Mouse (Mus musculus) spleen, embryonic (tissue): ENCODE data around the gene Hcn3.

Experiments
- CTCF ChIA-PET: fragments of 350-600 bp; sonication (Branson Sonifier 250); formaldehyde crosslinking; loops from one replicate; lab custom pipeline; 2022; lab: Charles Lee

The Hcn3 gene

DNA sequence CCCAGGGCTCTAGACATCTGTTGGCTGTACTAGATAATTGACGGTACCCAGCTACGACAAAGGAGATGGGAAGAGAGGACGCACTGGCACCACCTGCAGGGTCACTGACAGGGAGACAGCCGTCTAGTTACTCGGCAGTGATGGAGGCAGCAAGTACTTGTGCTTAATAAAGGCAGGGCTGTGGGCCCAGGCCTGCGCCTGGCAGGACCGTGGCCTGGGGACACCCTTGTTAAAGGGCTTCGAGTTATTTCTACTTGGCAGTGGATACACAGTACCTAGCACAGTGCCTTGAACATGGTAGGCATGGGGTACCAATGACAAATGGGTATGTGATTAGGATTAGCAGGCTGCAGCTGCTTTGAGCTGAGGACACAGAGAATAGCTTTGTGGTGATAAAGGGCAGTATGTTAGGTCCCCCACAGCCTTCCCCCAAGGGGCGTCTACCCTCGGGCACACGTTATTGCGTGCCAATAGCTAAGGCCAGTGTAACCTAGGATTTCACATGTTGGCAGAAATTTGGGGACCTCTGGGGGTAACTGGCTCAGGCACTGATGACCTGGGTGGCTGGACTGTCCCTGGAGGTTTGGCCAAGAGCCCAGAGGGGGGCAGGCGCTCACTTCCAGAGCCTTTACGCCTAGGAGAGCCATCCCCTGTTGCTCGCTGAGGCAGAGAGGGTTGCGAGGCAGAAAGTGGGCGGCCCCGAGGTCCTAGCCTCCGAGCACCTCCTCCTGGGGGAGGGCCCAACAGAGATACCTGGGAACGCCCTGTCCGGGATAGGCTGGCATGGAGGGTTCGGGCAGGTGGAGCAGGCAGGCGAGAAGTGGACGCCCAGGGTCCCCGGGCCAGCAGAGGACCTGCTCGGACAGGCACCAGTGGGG is 12.7 kb downstream of the Hcn3 start:
- CTCF ChIA-PET = no interaction called here

DNA sequence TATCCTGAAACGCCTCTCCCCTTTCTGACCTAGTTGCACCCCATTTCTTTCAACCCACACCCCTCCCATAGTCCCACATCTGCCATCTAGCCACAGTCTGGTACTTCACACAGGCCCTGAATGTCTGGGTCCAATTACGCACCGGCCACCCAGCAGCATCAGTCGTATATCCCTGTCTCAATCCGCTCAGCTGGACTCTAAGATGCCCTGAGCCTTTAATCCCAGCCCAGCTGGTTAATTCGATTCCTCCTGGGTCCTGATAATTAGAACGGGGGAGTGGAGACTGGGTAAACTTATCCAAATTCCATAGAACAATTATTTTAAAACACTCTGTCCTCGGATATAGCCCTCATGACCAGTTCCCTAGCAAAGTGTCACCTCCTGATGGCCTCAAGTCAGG is 14.4 kb downstream of the Hcn3 start:
- CTCF ChIA-PET = no interaction called here

DNA sequence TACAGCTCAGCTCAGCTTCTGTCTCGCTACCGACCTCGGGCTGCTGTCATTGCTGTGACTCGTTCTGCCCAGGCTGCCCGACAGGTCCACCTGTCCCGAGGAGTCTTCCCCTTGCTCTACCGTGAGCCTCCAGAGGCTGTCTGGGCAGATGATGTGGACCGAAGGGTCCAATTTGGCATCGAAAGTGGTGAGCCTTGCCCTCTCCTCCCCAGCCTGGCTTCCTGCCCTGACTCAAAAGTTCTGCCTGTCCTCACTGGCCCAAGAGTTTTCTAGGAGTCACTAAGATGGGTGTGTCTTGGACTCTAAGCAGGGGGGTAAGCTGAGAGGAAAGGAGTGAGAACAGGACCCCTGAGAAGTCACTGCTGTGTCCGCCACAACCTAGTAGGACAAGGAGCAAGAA is 15.2 kb downstream of the Hcn3 start:
- CTCF ChIA-PET = no interaction called here

DNA sequence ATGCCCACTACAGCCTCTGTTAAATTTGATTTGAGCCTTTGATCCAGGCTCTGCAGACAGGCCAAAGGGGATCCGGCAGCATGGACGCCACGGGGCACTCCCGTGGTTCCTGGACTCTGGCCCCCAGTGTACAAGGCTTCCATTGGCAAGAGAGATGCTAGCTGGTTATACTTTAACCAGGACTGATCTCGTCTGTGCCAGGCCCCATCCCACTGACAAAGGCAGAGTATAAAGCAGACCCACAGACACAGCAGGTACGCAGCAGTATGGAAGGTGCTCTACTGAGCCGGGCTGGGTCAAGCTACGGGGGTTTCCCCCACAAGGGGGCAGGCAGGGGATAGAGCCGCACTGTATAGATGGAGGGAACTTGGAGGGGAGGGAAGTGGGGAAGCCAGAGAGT is 23.6 kb downstream of the Hcn3 start:
- CTCF ChIA-PET = no interaction called here

DNA sequence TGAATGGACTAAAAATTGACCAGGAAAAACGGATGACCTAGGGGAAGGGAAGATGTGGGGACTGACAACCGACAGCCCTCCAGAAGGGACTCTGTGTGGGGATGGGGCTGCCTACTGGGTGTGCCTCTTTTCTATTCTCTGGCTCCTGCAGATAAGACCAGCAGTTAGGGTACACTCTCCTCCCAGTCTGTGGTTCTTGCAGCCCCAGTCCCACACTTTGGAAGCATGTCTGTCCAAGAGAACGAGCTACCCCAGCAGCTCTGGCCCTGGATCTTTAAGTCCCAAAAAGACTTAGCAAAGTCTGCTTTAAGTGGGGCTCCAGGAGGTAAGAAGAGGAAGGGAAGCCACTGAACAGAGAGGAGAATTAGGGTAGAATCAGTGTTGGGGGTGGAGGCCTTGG is 24.0 kb downstream of the Hcn3 start, which contains the start of gene Pklr:
Gene Pklr, plus strand, starts transcription at position 185 of the 400 bp plus-strand sequence.
- CTCF ChIA-PET = no interaction called here

DNA sequence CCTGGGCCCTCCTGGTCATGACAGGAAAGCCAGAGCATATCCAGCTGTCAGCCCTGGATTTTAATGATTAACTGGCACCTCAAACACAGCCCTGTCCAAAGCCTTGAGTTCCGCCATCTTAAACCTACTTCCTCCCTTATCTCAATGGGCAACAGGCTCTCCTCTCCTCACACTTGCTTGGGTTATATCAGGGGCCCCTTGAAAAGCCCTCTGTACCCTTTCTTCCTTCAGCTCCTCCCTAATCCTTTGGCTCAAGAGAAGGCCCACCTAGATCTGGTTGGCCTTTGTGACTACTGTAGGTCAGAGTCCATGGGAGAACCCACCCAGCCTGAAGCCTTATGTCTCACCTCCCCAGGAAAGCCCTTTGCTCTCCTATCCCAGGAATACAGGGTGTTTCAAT is 26.2 kb downstream of the Hcn3 start:
- CTCF ChIA-PET = no interaction called here

DNA sequence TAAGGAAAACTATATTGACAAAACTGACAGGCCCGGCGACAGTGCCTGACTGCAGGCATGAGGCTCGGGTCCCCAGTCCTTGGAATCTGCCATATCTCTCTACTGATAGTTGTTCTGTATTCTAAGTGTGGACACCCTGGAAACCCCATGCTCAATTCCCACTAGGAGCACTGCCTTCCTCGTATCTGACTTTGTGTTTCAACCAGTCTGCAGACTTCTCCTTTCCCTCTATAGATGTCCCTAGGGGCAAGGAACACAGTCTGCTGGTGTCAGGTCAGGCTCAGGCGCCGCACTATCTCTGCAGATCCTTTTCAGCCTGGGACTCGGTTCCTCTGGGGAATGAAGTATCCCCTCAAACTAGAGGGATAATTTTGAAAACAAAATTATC is 26.9 kb downstream of the Hcn3 start:
- CTCF ChIA-PET = no interaction called here

DNA sequence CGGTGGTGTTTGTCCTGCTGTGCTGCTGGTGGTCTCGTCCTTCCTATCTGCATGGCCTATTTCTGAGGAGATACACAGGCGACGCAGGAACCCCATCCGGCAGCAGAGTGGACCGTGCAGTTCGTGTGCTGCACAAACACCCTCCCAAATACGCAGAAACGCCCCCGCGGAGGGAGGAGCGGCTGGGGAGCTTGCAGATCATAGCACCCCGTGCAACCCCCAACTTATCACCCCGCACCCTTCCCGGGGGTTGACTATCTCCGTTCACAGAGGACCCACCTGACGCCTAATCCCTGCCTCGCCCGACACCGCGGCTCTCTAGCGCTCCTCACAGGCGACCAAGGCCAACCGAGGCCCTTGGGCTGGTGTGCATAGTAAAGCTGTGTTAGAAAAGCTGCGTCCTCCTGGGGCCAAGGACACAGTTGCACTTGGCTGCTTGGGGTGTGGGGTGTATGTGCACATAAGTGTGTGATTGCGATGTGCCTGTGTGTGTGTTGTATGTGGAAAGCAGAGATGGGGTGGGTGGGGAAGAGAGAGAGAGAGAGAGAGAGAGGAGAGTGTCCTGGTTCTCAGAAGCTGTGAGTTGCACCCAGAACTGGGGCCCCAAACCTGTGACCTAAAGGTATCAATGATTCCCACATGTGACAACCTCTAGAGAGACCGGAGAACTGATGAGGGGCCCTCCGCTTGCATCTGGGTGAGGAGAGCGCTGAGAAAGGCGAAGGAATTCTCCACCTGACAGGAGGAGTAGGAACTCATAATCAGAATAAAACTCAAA is 27.5 kb downstream of the Hcn3 start:
- CTCF ChIA-PET = no interaction called here

DNA sequence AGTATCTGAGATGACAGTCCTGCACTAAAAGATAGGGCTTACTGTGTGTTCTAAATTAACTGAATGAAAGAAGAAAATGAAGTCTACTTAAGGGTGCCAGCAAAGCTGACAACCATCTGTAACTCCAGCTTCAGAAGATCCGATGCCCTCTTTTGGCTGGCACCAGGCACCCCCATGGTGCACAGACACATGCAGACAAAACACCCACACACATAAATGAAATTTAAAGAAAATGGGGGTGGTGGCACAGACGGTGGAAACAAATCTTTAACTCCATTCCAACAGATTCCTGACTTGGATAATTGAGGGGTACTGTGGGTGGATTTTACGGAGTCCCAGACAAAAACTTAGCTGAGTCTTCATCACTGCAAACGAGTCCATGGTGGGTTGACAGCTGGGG is 28.2 kb downstream of the Hcn3 start:
- CTCF ChIA-PET = no interaction called here

DNA sequence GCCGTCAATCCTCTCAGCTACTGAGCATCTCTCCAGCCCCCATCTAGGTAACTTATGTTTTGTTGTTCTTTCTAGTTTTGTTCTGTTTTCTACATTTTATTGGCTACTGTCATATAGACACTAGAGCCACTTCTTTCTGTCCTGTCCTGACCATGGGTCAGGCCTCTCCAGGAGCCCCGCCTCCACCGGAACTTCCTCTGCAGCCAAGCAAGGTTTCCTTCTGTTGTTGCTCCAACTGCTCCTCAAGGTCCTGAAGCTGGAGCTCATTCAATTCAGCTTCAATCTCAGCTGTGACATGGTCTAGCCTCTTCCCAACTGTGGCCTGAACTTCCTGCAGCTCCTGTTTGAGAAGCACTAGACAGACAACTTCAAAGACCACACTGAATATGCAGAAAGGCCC is 30.1 kb downstream of the Hcn3 start:
- CTCF ChIA-PET = interaction anchor here (0.6 kb wide), 1 partner anchor 868 kb away, joined by 5 read pairs; no protein-coding TSS in a partner anchor

DNA sequence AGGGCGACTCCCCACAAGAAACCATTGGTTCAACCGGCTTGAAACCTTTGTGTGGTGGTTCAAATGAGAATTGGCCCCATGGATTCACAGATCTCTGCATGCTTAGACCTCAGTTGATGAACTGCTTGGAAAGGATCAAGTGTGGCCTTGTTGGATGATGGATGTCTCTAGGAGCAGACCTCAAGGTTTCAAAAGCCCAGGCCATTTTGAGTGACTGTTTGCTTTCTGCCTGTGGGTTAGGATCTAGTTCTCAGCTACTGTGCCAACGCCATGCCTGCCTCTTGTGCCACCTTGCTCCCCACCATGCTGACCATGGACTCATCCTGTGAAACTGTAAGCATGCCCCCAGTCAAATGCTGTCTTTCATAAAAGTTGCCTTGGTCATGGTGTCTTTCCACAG is 34.0 kb downstream of the Hcn3 start:
- CTCF ChIA-PET = no interaction called here

DNA sequence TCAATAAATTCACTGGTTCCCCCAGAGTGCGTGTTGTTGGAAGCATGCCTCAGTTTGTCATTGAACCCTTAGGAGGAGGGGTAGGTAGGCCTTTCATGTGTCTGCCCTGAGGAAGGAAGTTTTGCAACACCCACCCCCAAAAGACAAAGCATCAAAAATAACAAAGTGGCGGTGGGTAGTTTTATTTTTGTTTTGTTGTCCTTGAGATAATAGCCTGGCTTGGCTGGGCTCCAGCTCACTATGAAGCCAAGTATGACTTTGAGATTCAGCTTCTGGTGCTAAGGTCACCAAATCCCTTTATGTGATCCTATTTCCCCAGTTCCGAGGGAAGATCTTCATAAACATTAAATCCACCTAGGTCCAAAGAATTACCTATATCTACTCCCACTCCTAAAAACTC is 35.8 kb downstream of the Hcn3 start:
- CTCF ChIA-PET = no interaction called here

DNA sequence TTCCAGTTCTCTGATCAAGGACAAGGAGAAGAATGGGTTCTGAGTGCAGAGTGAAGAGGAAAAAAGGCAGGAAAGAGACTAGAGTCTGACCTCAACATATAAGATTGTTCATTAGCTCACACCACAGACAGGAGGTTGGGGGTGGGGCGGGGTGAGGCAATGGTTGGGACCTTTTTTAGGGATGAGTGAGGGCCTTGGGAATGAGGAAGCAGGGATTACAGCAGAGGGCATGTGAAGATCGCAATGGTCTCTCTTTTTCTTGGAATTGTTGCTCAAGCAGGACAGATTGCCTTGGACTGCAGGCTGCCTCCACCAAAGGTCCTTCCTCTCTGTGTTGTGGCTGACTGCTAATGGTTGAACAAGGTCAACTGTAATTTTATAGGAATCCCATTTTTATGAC is 36.7 kb downstream of the Hcn3 start:
- CTCF ChIA-PET = no interaction called here

DNA sequence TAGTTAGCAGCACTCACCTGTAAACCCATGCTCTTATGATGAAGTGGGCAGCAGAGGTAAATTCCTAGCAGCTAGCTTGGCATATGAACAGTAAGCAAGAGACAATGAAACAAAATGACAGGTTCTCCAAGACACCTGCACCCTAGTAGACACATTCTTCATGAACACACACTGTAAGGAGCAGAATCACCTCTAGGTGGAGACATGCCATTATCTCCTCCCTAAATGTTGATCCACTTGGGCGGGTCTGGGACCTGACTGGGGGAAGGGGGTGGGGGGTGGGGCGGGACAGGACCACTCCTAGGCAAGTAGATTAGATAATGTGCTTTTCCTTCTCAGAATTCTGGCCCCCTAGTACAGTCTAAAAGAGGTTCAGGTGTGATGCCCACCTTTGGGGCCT is 44.5 kb downstream of the Hcn3 start:
- CTCF ChIA-PET = interaction anchor here (0.6 to 0.8 kb wide), 3 partner anchors 18 to 1753 kb away, joined by 3 to 7 read pairs (median 6); no protein-coding TSS in a partner anchor

DNA sequence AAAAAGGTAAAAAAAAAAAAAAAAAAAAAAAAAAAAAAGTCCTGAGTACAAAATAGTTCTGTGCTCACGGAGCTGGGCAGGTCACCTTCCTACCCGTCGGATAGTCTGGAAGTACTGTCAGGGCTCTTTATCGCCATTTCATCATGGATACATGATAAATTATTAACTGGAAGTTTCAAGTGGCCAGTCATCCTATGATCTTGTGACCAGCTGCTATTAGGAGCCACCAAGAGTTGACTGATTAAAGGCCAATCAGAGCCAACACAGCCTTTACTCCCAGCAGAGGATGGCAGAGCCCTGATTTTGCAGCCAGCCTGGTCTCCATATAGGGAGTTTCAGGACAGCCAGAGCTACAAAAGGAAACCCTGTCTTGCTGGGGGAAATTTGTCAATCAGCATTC is 46.9 kb downstream of the Hcn3 start:
- CTCF ChIA-PET = interaction anchor here (0.6 to 0.7 kb wide), 3 partner anchors 25 to 1263 kb away, joined by 3 to 21 read pairs (median 3); no protein-coding TSS in a partner anchor

DNA sequence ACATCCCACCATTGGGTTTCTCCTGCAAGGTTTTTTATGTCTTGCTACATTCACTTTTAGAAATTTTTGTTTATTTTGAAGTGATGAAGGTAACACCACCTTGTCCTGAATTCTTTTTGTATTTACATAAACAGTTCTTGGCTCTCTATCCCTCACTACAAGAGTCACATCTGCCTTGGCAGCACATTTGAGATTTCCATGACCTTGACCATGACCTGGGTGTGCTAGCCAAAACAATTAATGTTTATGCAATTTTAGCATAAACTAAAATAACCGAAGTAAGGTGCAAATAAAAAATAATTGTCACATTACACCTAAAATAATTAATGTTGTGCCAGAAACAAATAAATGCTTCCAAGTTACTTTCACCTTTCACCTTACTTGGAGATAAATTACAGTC is 51.9 kb downstream of the Hcn3 start:
- CTCF ChIA-PET = interaction anchor here (0.5 kb wide), 1 partner anchor 10 kb away, joined by 4 read pairs; no protein-coding TSS in a partner anchor

DNA sequence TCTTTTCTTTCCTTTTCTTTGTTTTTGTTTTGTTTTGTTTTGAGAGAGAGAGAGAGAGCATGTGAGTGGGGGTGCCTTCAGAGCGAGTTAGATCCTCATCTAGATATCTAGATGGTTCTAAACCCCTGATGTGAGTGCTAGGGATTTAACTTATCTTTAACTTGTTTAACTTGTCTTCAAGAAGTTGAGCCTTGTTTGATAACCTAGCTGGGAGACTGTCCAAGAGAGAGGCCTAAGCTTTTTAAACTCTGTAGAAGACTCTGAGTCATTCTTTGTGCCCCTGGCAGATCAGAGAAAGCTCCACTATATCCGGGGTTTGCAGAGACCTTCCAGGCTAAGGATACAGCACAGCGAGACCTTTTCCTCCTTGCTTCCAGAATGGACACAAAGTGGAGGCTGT is 52.5 kb downstream of the Hcn3 start:
- CTCF ChIA-PET = interaction anchor here (0.5 kb wide), 1 partner anchor 10 kb away, joined by 4 read pairs; no protein-coding TSS in a partner anchor

DNA sequence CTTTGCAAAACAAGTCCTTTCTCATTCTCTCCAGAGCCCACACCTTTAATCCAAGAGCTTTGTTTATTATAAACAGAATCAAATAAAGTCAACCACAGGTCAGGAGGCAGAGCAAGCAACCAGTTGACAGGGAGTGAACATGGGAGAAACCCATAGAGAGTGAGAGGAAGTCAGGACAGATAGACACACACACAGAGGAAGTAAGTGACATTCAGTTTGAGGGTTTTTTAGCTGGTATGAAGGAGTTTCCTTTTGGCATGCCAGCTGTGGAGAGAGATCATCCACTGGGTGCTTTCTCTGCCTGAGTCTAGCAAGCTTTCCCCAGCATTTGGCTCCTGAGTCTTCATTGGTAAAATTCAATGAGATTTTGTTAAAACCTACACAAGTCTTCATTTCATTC is 53.1 kb downstream of the Hcn3 start:
- CTCF ChIA-PET = no interaction called here

DNA sequence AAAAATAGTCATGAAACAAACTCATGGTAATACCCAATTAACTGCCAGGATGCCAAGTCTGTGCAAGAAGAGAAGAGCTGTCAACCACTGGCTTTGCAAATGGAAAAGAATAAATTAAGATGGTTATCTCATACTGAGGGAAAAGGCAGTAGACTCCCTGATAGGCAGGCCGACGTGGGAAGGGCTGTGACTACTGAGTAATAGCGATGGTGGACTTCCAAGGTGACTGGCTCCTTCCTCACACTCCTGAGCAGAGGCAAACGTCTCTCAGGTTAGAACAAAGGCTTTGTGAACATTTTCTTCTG is 56.8 kb downstream of the Hcn3 start:
- CTCF ChIA-PET = interaction anchor here (0.8 kb wide), 2 partner anchors 16 to 851 kb away, joined by 3 to 9 read pairs; no protein-coding TSS in a partner anchor

DNA sequence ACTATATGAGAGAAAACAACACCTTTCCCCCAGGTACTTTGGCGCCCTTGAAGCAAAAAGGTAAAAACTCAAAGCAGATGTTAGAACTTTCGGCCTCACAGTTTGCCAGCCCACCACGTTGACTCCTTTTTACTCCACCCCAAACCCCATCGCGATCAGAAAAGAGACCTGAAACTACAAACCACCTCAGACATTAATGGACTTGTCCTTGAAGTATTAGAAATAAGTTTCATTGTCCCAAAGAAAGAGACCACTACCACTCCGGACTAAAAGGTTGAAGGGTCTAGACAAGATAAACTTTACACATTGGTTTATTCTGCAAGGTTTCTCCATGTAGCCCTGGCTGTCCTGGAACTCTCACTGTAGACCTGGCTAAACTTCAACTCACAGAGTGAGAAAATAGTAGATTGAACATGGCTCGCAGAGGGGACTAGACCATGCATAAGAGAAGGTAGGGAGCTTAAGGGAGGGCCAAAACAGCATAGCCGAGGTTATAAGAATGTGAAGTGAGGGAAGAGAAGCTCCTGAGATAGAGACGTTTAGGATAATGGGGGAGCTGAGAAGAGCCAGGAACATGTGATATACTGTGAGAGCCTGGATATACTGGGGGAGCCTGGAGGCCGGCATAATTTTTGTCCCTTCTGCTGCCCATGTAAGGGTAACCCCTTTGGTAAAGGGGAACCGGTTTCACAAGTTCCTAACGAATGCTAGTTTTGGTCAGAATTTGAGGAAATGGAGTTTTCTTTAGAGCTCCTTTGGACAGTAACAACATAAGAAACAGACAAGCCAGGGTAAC is 57.3 kb downstream of the Hcn3 start:
- CTCF ChIA-PET = interaction anchor here (0.8 kb wide), 2 partner anchors 15 to 852 kb away, joined by 3 to 9 read pairs; no protein-coding TSS in a partner anchor

DNA sequence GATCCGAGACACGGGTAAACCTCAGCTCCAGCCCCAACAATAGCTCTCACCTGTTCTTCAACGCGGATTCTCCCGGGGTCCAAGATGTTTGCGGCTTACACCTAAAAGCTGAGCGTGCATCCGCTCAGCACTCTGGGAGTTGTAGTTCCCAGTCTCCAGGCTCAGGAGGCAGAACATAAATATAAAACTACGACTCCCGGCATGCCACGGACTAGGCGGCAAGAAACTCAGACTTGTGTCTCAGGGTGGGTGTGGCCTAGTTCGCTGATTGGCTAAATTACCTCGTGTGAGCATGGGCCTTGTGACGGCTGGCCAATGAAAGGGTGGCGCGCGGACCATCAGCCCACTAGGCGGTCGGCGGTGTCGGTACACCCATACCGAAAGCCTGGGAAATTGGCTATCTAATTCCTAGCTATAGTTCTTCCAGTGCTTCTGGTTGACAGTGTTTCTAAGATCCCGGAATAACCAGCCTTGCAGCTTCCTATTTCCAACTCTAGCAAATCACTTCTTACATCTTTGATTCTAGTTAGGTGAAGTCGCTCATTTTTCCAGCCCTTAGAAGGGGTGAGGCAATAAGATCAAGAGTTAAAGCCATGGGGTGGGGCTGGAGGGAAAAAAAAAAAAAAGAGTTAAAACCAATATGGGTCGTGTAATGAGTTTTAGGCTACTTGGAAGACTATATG is 58.0 kb downstream of the Hcn3 start, which contains the start of gene Fdps:
Gene Fdps, minus strand, starts transcription at position 148 of the 683 bp plus-strand sequence.
- CTCF ChIA-PET = interaction anchor here (0.7 to 1.3 kb wide), 3 partner anchors 9 to 631 kb away, joined by 3 to 6 read pairs (median 3); partner anchors contain the start of gene Rusc1
